Mouse (Mus musculus) liver, postnatal 0 days (tissue): ENCODE data around the gene Afp.

ENCODE experiments used
- CTCF ChIP-seq: sonication (generic); IDR thresholded peaks from 2 replicates; pipeline ENCODE4 v1.5.1; 2016; ENCODE audit warnings: antibody characterized with exemption, low read depth
- EP300 ChIP-seq: IDR thresholded peaks from 2 replicates; pipeline ENCODE4 v1.6.1; 2016; ENCODE audit warnings: antibody characterized with exemption, low read depth, mild to moderate bottlenecking

DNA sequence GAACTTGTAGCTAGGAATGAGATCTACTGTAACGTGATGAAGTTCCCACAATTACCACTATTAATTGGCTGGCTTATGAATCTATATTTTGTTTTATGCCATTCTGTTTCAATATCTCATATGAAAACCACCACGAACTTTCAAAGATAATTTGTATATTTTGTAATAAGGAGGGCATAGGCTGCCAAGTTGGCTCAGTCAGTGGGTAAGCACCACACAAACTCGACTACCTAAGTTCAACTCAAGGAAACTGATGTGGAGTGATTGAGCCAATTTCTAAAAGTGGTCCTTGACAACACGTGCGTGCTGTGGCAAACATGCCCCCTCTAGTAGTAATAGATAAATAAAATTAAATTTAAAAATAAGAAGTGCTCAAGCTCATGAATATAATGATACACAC, 11.2 kb downstream of the Afp start:
- TF ChIP-seq CTCF (no peak), EP300 (no peak)
